Comparison of ENCODE assay signal across 11 mouse cellular contexts in genomic region chr4:130140992-130141402, GRCm38 (mm10). TPM values are rescaled to one million over a fixed set of nuclear protein-coding genes. Genes with fewer than 3 reads are reported as not detected.
A peak's percentile ranks its signal among the peaks of the same experiment; 100 is the strongest.
DNase-seq lines count a peak whose midpoint lies in the region; ATAC-seq lines count a peak whose summit lies in the region.
"Had no signal": no experiment of that assay in that cellular context is flagged by ENCODE, and none has a peak within 500 bp of the region (broad histone marks: within the 10 kb centered on the region; RNA-seq: fewer than 3 reads in every experiment).

No protein-coding gene starts in this region.

- no peaks in the 10 kb centered on the region for H3K36me3 ChIP-seq in heart, embryonic 11.5 days (ENCODE audit: control insufficient read depth, insufficient read depth, low read length)
- H3K36me3 ChIP-seq in midbrain, embryonic 13.5 days, result no peaks in the 10 kb centered on the region
- H3K36me3 ChIP-seq in liver, embryonic 12.5 days, result no peaks in the 10 kb centered on the region
- H3K36me3 ChIP-seq: liver, embryonic 15.5 days had no signal

- ATAC-seq in heart, embryonic 11.5 days (replicated peaks; ENCODE audit: insufficient number of reproducible peaks, low FRiP score, low TSS enrichment), result no peak
- peak; percentile 38; the same call in 1 of the 2 replicates for ATAC-seq in midbrain, embryonic 13.5 days
- no peak for ATAC-seq in liver, embryonic 12.5 days
- no peak for ATAC-seq in inflammation-experienced regulatory T-cells, adult 6 months

- no peak overlapping the region for H3K9ac ChIP-seq in heart, embryonic 11.5 days (ENCODE audit: low read depth, low read length)
- no peak overlapping the region for H3K9ac ChIP-seq in midbrain, embryonic 13.5 days (replicated peaks)
- H3K9ac ChIP-seq in liver, embryonic 12.5 days, result no peak overlapping the region
- H3K9ac ChIP-seq: liver, embryonic 15.5 days had no signal

- DNase-seq in heart, postnatal 4 days, result peak; percentile 31
- DNase-seq in layer of hippocampus, postnatal 10 days (ENCODE audit: low spot score in 2 of 2), result peak; percentile 54 to 60
- peak; percentile 56 for DNase-seq in right cerebral cortex, postnatal 4 days
- no peak for DNase-seq in T-cell, adult 2 months (ENCODE audit: low spot score)
- DNase-seq: cerebellum, adult 11 months had no signal

- 52% methylated on average over 9 of the region's 9 CpGs for WGBS in heart, embryonic 11.5 days (ENCODE audit: insufficient replicate concordance)
- WGBS in midbrain, embryonic 13.5 days, result 50% methylated on average over 9 of the region's 9 CpGs
- WGBS in liver, embryonic 12.5 days (ENCODE audit: insufficient replicate concordance), result 40% methylated on average over 9 of the region's 9 CpGs

- H3K27me3 ChIP-seq in heart, embryonic 11.5 days (ENCODE audit: control insufficient read depth, insufficient read depth, low read length), result peaks cover 60% of the 10 kb centered on the region
- peaks cover 52% of the 10 kb centered on the region for H3K27me3 ChIP-seq in midbrain, embryonic 13.5 days
- peaks cover 94% of the 10 kb centered on the region for H3K27me3 ChIP-seq in liver, embryonic 12.5 days (replicated peaks)

- H3K4me3 ChIP-seq in heart, embryonic 11.5 days (ENCODE audit: low read depth, low read length), result no peak overlapping the region
- H3K4me3 ChIP-seq in midbrain, embryonic 13.5 days (replicated peaks), result no peak overlapping the region
- H3K4me3 ChIP-seq in liver, embryonic 12.5 days, result no peak overlapping the region
- H3K4me3 ChIP-seq: liver, embryonic 15.5 days had no signal

- H3K4me2 ChIP-seq in heart, embryonic 11.5 days, result no peak overlapping the region
- no peak overlapping the region for H3K4me2 ChIP-seq in midbrain, embryonic 13.5 days (replicated peaks)
- H3K4me2 ChIP-seq in liver, embryonic 12.5 days, result no peak overlapping the region
- H3K4me2 ChIP-seq: liver, embryonic 15.5 days had no signal

- H3K9me3 ChIP-seq in heart, embryonic 11.5 days (replicated peaks; ENCODE audit: control insufficient read depth, low read length), result no peaks in the 10 kb centered on the region; the same call in 1 of the 2 replicates
- H3K9me3 ChIP-seq in midbrain, embryonic 13.5 days, result no peaks in the 10 kb centered on the region
- no peaks in the 10 kb centered on the region for H3K9me3 ChIP-seq in liver, embryonic 12.5 days (replicated peaks)
- H3K9me3 ChIP-seq: liver, embryonic 15.5 days had no signal

- H3K4me1 ChIP-seq in heart, embryonic 11.5 days (ENCODE audit: control insufficient read depth, insufficient read depth, low read length), result peaks cover 6% of the 10 kb centered on the region; the same call in 1 of the 2 replicates
- peaks cover 27% of the 10 kb centered on the region for H3K4me1 ChIP-seq in midbrain, embryonic 13.5 days (replicated peaks)
- peaks cover 4% of the 10 kb centered on the region; the same call in 1 of the 2 replicates for H3K4me1 ChIP-seq in liver, embryonic 12.5 days
- H3K4me1 ChIP-seq: liver, embryonic 15.5 days had no signal

- H3K27ac ChIP-seq in heart, embryonic 11.5 days (ENCODE audit: low read depth, low read length), result no peak overlapping the region
- H3K27ac ChIP-seq in midbrain, embryonic 13.5 days, result peak overlapping the region; percentile 27; the same call in 1 of the 2 replicates
- no peak overlapping the region for H3K27ac ChIP-seq in liver, embryonic 12.5 days
- H3K27ac ChIP-seq: liver, embryonic 15.5 days had no signal

RNA-seq across cellular contexts. Expression of gene Hcrtr1, which starts 1.8 kb away (rescaled TPM):
- not detected for total RNA-seq in heart, postnatal 4 days (2021)
- polyA plus RNA-seq in heart, embryonic 11.5 days (2014; fragmentation: Nextera tagmentation; extraction: Ambion mirVana), result 0.07 and 0.20 TPM in 2 replicates
- total RNA-seq in layer of hippocampus, postnatal 10 days (2021), result 10 to 100 TPM; 12.5 to 14.3 TPM
- polyA plus RNA-seq in midbrain, embryonic 13.5 days (2015; fragmentation: Nextera tagmentation; extraction: Ambion mirVana), result 0.41 and 0.94 TPM in 2 replicates
- polyA plus RNA-seq in liver, embryonic 12.5 days (2016; fragmentation: Nextera tagmentation; extraction: Ambion mirVana), result 0.12 TPM in 1 of 2 replicates, not detected in the other
- polyA plus RNA-seq in inflammation-experienced regulatory T-cells, adult 6 months (2017; shearing (Covaris generic)), result not detected
- total RNA-seq: monocyte, adult 5-6 weeks had no signal
- polyA plus RNA-seq: liver, embryonic 15.5 days had no signal

RNA-seq across cellular contexts. Expression of gene Tinagl1, which starts 33.9 kb away (rescaled TPM):
- 10 to 100 TPM; 68.9 to 69.4 TPM for total RNA-seq in heart, postnatal 4 days (2021)
- polyA plus RNA-seq in heart, embryonic 11.5 days (2014; fragmentation: Nextera tagmentation; extraction: Ambion mirVana), result 31.0 and 33.9 TPM in 2 replicates
- total RNA-seq in layer of hippocampus, postnatal 10 days (2021), result 1 to 10 TPM; 3.3 TPM
- polyA plus RNA-seq in midbrain, embryonic 13.5 days (2015; fragmentation: Nextera tagmentation; extraction: Ambion mirVana), result 2.4 and 2.5 TPM in 2 replicates
- polyA plus RNA-seq in liver, embryonic 12.5 days (2016; fragmentation: Nextera tagmentation; extraction: Ambion mirVana), result 30.9 and 32.6 TPM in 2 replicates
- polyA plus RNA-seq in inflammation-experienced regulatory T-cells, adult 6 months (2017; shearing (Covaris generic)), result not detected
- total RNA-seq: monocyte, adult 5-6 weeks had no signal

RNA-seq across cellular contexts. Expression of gene Pef1, which starts 38.6 kb away (rescaled TPM):
- 10 to 100 TPM; 40.5 to 42.1 TPM for total RNA-seq in heart, postnatal 4 days (2021)
- polyA plus RNA-seq in heart, embryonic 11.5 days (2014; fragmentation: Nextera tagmentation; extraction: Ambion mirVana), result 58.0 and 65.2 TPM in 2 replicates
- 10 to 100 TPM; 37.4 to 39.7 TPM for total RNA-seq in layer of hippocampus, postnatal 10 days (2021)
- 65.3 and 72.0 TPM in 2 replicates for polyA plus RNA-seq in midbrain, embryonic 13.5 days (2015; fragmentation: Nextera tagmentation; extraction: Ambion mirVana)
- polyA plus RNA-seq in liver, embryonic 12.5 days (2016; fragmentation: Nextera tagmentation; extraction: Ambion mirVana), result 41.9 and 42.5 TPM in 2 replicates
- polyA plus RNA-seq in inflammation-experienced regulatory T-cells, adult 6 months (2017; shearing (Covaris generic)), result 10 to 100 TPM; 35.8 to 44.4 (median 36.9) TPM
